Mouse (Mus musculus) megakaryocyte, embryonic 14.5 days (primary cell): ENCODE results near the gene Cebpz.

Experiments
- FLI1 ChIP-seq: IDR thresholded peaks from 2 replicates; pipeline ENCODE4 v1.6.1; 2012; ENCODE audit warnings: low read length, inconsistent platforms, mixed read lengths
- GATA1 ChIP-seq: IDR thresholded peaks from 3 replicates; pipeline ENCODE4 v1.6.1; 2012; ENCODE audit warnings: mixed read lengths, low read length, inconsistent platforms, borderline replicate concordance

- TF ChIP-seq GATA1 (no peak), FLI1 (no peak)
Measured at GRCm38 (mm10) chr17:78894991-78895390, 41.9 kb downstream of the Cebpz start.
